Mouse (Mus musculus) induced T-regulatory cell, adult 2 months (primary cell): Measurements from ENCODE around the gene Slc1a1.

ENCODE experiments used
- DNase-seq: peaks from one replicate; pipeline ENCODE4 v3.0.0-alpha.2; 2012; ENCODE audit warnings: low read depth

Slc1a1 gene

DNA sequence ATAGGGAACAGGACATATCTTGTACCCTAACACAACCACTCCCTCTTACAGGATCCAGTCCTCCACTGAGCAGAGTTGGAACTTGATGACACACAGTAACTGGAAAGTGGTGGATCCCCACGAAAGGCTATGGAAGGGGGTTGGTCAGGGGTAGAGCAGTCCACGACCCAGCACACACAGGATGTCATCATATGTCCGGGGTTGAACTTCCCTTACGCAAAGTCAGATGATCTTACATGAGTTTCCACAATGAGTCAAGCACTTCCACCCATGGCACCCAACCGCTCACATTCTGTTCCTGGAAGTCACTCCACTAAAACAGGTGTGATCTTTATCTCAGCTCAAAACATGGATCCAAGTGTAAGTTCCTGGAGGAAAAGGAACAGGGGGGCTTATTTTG is 83.0 kb downstream of the Slc1a1 start:
- no peak for DNase-seq

DNA sequence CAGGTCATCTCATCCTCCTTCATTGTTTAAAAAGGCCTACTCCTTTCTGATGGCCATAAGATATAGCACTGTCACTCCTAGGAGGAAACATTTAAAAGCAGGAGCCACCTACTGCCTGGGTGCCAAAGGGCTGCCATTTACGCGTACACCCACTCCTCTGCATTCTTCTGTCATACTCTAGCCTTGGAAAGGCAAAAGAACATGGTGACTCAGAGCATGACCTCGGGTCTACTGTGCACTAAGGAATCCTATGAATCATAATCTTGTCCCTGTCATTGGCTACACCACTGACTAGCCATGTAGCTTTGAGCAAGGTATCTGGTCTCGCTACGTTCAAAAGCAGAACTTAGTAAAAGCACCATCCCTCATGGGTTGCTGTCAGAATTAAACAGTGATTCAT is 91.5 kb downstream of the Slc1a1 start:
- DNase-seq = no peak

DNA sequence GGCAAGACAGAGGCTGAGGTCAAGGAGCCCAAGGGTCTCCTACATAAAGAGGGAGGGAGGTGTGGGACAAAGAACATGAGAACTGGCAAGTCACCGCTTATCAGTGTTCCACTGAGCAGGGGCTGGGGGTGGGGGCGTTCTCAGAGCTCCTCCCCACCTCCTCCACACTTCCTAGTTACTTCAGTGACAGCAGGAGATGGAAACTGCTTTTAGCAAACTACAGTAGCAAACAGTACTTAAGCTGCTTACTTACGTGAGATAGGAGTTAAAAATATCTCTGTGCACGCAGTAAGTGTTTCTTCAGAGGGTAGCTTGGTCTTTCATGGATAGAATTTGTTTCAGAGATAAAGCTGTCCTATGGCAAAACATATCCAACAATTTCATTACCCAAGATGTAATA is 92.5 kb downstream of the Slc1a1 start:
- no peak for DNase-seq

DNA sequence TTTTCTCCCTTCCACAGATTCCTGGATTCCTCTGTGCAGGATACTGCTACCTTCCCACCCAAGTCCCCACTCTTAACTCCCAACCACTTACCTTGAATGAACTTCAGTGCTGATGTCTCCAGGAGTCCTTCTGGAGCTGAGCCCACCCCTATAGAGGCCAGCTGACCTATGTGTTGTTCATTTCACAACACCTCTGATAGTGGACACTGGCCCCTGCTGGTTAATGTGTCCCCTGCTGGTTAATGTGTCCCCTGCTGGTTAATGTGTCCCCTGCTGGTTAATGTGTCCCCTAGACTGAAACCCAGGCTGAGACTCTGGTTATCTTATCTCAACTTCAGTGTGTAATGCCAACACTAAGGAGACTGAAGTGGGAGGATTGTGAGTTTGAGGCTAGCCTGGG is 94.2 kb downstream of the Slc1a1 start:
- DNase-seq = no peak

DNA sequence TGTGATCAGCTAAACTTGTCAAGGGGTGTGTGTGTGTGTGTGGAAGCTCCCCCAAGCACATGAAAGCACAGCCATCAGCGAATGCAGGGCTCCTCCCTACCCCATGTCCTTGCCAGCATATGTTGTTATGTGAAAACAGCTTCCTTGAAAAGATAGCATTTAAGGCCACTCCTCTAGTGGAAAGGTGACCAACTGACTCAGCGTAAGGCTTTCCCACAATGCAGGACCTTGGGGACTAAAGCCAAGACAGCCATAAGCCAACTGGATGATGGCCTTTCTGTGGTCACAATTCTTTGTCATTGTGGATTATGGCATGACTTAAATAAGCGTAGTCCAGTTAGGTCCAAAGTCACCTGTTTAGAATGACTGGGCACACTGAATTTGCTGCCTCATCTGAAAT is 100.0 kb downstream of the Slc1a1 start:
- no peak for DNase-seq

DNA sequence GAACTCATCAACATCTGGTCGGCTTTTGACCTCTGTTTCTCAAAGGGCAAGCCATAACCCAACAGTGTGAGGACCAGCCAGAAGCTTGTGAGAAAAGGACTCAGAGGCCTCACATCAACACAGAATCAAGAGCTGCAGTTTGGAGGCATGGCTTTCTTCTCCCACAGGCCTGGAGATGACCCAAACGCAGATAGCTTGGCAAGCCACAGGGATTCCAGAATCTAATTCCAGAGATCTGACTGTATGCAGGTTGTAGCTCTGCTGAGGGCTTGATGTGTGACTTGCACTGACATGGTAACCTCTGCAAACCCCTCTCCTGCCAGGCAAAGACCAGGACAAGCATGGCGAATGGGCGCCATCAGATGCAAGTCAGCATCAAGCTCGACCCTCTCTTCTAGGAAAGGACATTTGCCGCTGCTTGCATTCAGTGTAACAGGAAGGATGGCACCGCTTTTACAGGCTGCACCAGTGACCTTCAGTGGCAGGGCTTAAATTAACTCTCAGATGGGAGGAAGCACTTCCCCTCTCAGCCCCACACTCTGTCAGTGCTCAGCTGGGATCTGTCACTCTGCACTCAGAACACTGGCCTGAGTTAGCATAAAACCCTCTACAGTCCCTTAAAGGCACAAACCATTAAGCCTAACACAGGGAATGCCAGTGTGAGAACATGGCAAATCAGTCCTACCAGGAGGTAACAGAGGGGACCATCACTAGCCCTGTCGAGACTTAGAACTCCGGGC is 105.5 kb downstream of the Slc1a1 start:
- no peak for DNase-seq

DNA sequence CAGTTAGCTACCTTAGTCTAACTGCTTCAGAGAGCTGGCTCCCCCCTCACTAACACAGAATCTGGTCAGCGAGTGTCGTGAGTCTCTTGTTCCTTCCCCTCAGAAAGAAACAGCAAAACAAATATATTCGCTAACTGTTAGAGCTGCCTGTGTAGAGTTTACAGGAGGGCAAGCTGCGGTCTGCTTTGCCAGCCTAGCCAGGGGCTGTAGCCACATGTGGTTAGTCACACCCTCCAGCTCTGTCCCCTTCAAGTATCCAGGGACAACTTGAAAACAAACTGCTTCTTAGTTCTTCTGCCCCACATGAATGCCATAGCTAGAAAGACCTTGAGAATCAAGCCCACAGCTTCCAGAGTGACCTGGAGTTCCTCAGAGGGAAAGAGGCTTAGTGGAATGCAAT is 106.4 kb downstream of the Slc1a1 start:
- DNase-seq = no peak

DNA sequence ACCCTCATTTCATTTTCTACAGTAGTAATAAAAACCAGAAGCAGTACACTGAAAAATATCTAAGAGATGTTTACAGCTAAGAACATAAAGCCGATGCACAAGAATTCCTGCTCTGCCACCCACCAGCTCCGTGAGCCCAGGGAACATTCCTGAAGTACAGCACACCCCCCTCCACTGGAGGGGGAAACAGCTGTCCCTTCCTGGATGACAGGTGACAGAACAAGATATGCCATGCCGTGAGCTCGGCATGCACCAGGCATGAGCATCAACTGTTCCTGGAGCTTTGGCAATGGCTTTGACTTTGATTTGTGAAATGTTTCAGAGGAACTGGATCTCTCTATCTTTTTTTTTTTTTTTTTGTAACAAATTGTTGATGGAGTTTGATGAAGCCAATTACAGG is 111.9 kb downstream of the Slc1a1 start:
- DNase-seq = no peak

DNA sequence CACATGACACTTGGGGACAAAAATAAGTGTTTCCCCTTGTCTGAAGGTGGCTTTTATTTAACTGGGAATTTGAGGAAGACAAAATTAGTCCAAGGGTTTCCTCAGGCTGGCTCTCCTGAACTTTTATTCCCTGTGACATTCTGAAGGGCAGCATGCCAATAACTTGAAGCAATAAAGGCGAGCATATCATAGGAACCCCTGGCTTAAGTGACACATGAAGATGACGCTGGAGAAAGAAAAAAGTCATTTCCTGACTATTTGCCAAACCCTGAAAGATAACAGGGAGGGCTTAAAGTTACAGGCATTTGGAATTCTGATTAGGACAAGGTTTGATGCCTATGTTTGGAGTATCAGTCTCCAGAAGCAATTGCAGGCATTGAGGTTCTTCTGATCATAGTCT is 112.5 kb downstream of the Slc1a1 start:
- DNase-seq = no peak

DNA sequence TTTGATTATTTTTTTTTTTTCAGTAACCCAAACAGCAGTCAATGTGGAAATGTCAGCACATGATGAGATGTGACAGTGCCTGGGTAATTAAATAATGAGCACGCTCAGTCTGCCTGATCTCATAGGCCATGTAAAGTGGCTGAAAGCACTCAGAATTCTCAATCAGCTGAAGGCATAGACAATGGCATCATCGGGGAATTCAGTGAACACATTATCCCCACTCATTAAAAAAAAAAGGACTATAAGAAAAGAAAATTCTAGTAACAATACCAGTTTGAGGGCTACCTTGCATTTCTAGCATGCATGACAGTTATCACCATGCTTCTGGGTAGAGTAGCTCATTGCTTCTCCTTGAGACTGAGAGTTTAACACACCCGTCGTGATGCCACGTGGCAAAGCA is 116.4 kb downstream of the Slc1a1 start:
- no peak for DNase-seq

DNA sequence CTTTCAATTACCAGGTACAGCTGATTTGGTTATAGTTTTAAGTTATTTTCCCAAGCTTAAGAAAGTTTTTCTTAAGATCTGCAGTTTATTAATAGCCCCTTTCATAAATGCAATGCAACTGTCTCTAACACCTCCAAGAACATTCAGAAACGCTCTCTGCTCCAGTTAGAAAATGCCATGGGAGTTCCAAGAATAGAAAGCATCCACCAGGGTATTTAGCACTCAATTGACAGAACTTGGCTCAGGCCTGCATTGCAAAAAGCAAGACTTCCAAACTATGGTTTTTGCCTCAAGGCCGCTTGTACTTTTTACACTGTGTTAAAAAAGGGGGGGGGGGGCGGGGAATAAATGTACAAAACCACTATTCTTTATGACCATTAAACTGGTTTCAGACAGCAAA is 128.3 kb downstream of the Slc1a1 start:
- DNase-seq = no peak

DNA sequence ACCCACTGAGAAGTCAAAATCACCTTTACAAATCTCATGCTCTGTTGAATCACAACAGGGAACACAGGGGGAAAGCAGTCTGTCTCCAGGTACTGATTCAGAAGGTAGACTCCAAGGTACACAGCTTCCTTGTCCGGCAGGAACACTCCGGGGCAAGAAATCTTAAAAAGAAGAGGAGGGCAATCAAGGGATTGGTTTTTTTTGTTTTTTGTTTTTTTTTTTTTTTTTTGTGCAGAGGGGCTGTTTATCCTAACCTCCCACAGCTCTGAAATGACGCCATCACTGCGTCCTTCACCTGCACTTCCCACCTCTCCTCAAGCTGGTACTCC is 128.6 kb downstream of the Slc1a1 start:
- DNase-seq = no peak
